Mouse (Mus musculus) ZHBTc4 (cell line): ENCODE measurements at regions not wholly inside any gene's neighbourhood (a gene's known extent, or its start where the extent isn't known, plus 50 kb on each side); places are given as distances from the start of the nearest gene placed in this dataset.

Source experiments
- DNase-seq: peaks from one replicate; pipeline ENCODE4 v3.0.0-alpha.2; 2011; ENCODE audit warnings: low read depth, low spot score

DNA sequence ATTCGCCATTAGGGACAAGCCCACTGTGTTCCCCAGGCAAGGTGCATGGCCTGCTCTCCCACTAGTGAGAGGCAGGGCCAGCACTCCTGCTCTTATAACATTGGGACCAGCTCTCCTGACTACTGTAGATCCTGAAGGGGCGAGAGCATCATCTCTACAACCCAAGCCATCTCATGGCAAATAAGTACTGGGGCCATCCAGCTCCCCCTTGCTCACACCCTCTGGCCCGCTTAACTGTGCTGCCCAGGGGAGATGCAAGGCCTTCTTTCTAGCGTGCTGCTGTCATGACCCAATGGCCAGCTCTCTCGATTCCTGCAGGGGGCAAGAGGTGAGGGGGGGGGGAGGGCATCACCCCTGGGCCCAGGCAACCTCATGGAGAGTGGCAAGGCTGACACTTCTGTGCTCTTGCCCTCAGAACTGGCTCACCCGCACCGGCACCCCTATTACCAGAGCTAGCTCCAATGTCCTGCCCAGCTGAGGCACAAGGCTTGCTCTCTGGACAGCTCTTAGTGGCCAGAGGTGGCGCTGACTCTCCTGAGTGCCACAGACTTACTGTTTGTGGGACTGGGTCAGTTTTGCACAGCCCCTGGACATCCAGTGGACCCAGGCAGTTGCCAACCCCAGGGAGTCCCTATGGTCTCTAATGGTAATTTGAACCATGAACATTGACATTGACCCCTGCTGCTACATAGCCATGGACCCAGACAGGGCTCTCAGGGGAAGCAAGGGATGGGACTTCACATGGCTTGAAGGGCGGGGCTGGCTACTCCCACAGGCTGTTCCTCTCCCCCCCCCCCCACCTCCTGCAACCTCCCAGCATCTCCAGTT lies 448.2 kb downstream of the Tdrd3 start:
- no peak for DNase-seq

DNA sequence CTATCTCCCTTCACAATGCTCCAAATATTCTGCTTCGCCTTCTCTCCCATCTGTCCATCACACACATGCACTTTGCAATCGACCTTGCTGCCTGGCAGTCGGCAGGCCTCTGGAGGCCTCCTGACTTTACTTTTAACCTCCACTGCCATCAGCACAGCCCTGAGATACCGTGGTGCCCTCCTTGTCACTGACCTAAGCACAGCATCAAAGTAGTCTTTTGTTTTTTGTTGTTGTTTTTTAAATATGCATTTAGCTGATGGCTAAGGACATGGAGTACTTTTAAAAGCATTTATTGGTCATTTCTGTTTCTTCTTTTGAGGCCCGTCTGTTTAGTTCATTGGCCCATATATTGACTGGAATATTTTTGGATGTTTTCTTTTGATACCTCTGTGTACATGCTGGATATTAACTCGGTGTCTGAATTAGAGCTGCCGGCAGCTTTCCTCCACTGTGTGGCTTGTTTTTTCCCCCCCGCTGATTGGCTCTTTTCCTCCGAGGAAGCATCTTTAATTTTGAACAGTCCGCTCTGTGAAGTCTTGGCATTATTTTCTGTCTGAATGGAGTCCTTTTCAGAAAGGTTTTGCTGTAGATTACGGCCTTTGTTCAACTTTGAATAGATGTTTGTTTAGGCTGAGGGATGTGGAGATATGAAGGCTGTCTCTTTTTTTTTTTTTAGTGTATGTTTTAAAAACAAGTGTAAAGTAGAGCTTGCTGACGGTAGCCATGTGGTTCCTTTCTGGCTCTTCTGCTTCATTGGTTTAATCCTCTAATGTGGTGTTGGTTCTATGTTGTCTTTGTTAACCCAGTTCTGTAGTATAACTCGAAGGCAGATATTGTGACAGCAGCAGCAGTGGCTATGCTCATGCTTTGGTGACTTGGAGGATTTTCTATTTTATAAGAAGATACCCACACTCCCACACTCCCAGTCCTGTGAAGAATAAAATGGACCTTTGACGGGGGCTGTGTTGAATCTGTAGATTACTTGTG lies 449.1 kb downstream of the Tdrd3 start:
- DNase-seq = no peak

DNA sequence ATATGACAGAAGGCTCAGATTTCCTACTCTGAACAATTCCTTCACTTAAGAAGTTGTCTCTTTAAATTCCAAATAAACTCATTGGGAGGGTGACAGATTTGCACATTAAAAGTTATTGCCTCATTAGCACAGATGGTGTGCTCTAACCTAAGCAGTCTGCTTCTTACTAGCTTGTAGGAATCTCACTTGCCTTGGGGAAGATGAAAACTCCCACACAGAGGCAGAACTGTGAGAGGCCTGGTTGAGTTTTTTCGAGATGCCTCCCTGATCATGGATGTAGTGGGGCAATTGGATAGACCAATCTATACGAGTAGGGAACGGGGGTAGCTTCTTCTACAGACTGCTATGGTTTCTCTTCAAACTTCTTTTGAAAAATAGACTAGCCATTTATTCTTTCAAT lies 485.3 kb downstream of the Tdrd3 start:
- no peak for DNase-seq

DNA sequence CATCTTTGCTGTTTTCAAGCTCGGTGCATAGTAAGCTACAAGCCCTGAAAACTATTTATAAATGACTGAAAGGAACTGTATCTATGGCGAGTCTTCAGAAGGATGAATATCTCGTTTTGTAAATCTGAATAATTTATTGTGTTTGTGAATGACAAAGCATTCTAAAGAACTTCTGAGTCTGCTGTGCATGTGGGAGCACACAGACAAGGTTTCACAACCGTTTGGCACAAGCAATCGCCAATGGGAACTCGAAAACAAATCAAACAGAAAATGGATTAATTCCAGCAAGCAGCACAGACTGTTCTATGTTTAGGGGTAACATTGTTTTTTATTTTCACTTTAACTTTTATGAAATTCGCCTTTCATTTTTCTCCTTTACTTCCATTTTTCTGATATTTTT lies 486.0 kb downstream of the Tdrd3 start:
- no peak for DNase-seq
